ENCODE assay signal across 23 mouse cellular contexts in the genomic region with DNA sequence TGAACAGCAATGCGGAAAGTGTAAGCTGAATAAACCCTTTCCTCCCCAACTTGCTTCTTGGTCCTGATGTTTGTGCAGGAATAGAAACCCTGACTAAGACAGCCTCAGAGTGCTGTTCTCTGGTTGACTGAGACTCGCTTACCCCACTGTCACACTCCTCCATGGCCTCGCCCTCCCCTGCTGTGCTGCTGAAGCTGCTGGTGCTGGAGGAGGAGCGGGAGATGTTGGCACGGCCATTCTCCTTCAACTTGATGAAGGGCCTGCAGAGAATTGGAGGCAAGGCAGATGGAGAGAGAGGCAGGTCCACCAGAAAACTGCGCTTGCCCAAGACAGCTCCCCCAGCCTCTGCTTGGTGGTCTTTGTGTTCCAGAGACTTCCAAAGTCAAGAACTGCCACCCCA. TPM values are rescaled to one million over a fixed set of nuclear protein-coding genes. Genes with fewer than 3 reads are reported as not detected.
"Had no signal": no experiment of that assay in that cellular context is flagged by ENCODE, and none has a peak within 500 bp of the region (broad histone marks: within the 10 kb centered on the region; RNA-seq: fewer than 3 reads in every experiment).

No protein-coding gene starts in this region.

- H3K36me3 ChIP-seq: midbrain, embryonic 10.5 days; midbrain, embryonic 12.5 days had no signal

- H3K4me1 ChIP-seq: neural tube, embryonic 15.5 days had no signal

- H3K27ac ChIP-seq: midbrain, embryonic 12.5 days; neural tube, embryonic 15.5 days had no signal

- H3K9ac ChIP-seq: lung, embryonic 14.5 days; midbrain, embryonic 12.5 days; neural tube, embryonic 13.5 days; neural tube, embryonic 15.5 days had no signal

- H3K4me3 ChIP-seq: midbrain, embryonic 10.5 days; midbrain, embryonic 12.5 days; myocyte; neural tube, embryonic 13.5 days; neural tube, embryonic 15.5 days had no signal

- H3K27me3 ChIP-seq: midbrain, embryonic 12.5 days; neural tube, embryonic 13.5 days; neural tube, embryonic 15.5 days had no signal

- H3K9me3 ChIP-seq: midbrain, embryonic 10.5 days; midbrain, embryonic 12.5 days; neural tube, embryonic 13.5 days; neural tube, embryonic 15.5 days had no signal

- DNase-seq: lung, adult 18-20 months; lung, postnatal 10 days; lung, postnatal 4 days; right cerebral cortex, adult 18-20 months; right cerebral cortex, postnatal 25 days; spleen, adult 18-20 months; thymus, adult 18-20 months; thymus, postnatal 14 days; thymus, postnatal 36 days had no signal

- ATAC-seq: midbrain, embryonic 16.5 days had no signal

- H3K4me2 ChIP-seq: lung, embryonic 14.5 days; midbrain, embryonic 12.5 days; neural tube, embryonic 13.5 days; neural tube, embryonic 15.5 days had no signal

RNA-seq across cellular contexts. Expression of a gene that starts 31.0 kb away (rescaled TPM):
- polyA plus RNA-seq: lung, embryonic 14.5 days; lung, embryonic 16.5 days; midbrain, embryonic 10.5 days; midbrain, embryonic 12.5 days; midbrain, embryonic 14.5 days; midbrain, embryonic 16.5 days; myocyte; neural tube, embryonic 11.5 days; neural tube, embryonic 13.5 days; neural tube, embryonic 15.5 days; small intestine, adult 2 months; stomach, embryonic 14.5 days; stomach, embryonic 16.5 days; thymus, postnatal 0 days had no signal

RNA-seq across cellular contexts. Expression of a gene that starts 40.5 kb away (rescaled TPM):
- polyA plus RNA-seq: lung, embryonic 14.5 days; lung, embryonic 16.5 days; midbrain, embryonic 10.5 days; midbrain, embryonic 12.5 days; midbrain, embryonic 14.5 days; midbrain, embryonic 16.5 days; myocyte; neural tube, embryonic 11.5 days; neural tube, embryonic 13.5 days; neural tube, embryonic 15.5 days; small intestine, adult 2 months; stomach, embryonic 14.5 days; stomach, embryonic 16.5 days; thymus, postnatal 0 days had no signal

RNA-seq across cellular contexts. Expression of a gene that starts 55.1 kb away (rescaled TPM):
- polyA plus RNA-seq: lung, embryonic 14.5 days; lung, embryonic 16.5 days; midbrain, embryonic 10.5 days; midbrain, embryonic 12.5 days; midbrain, embryonic 14.5 days; midbrain, embryonic 16.5 days; myocyte; neural tube, embryonic 11.5 days; neural tube, embryonic 13.5 days; neural tube, embryonic 15.5 days; small intestine, adult 2 months; stomach, embryonic 14.5 days; stomach, embryonic 16.5 days; thymus, postnatal 0 days had no signal
